Mouse (Mus musculus) brown adipose tissue, adult 24 weeks (tissue): ENCODE results near the gene Pdhb. TPM values are rescaled to one million over a fixed set of nuclear protein-coding genes. Genes with fewer than 3 reads are reported as not detected.
A peak's percentile ranks its signal among the peaks of the same experiment; 100 is the strongest.

Experiments used
- H3K27ac ChIP-seq: fragments of 200-500 bp; replicated peaks from 2 replicates; pipeline ENCODE4 v1.5.1; 2012; ENCODE audit warnings: low read depth, mild to moderate bottlenecking, low read length
- H3K4me1 ChIP-seq: fragments of 200-500 bp; 2 replicates; pipeline ENCODE4 v1.6.1; 2012; ENCODE audit warnings: low read length, mixed read lengths; ENCODE audit not compliant: control insufficient read depth, insufficient read depth, insufficient read length
- H3K4me3 ChIP-seq: fragments of 200-500 bp; 2 replicates; pipeline ENCODE4 v1.5.1; 2012; ENCODE audit warnings: low read depth, mild to moderate bottlenecking, low read length, moderate library complexity; ENCODE audit not compliant: insufficient read depth
- polyA plus RNA-seq: library from polyadenylated mRNA; stranded (reverse); fragments of >200 nt; gene quantifications from 2 replicates; pipeline ENCODE4 v1.2.4, GENCODE M21; 2012; ENCODE audit not compliant: missing spikeins, insufficient read depth, insufficient read length

The Pdhb gene
- 1,654 and 2,434 TPM in 2 replicates for polyA plus RNA-seq

GRCm38 (mm10) chr14:8172507-8173410, at the start of gene Pdhb:
TSS of gene Pdhb (minus strand) at chr14:8173025.
- no peaks in the 10 kb centered on the region for H3K4me1 ChIP-seq
- peak within 1 kb of the TSS; percentile 98 for H3K4me3 ChIP-seq
- peak within 1 kb of the TSS; percentile 81 for H3K27ac ChIP-seq

- Histone ChIP-seq H3K4me3 (no peak overlapping the region), H3K4me1 (no peaks in the 10 kb centered on the region), H3K27ac (no peak overlapping the region)
These were observed 49.7 kb upstream of the Pdhb start for GRCm38 (mm10) chr14:8222561-8222960.

- Histone ChIP-seq H3K4me1 (peaks cover 3% of the 10 kb centered on the region; the same call in 1 of the 2 replicates), H3K4me3 (no peak overlapping the region)
These were observed 48.1 kb upstream of the Pdhb start for GRCm38 (mm10) chr14:8220912-8221311.

GRCm38 (mm10) chr14:8220306-8220705, 47.5 kb upstream of the Pdhb start:
- H3K27ac ChIP-seq, result no peak overlapping the region

More at GRCm38 (mm10) chr14:8220912-8221311, 48.1 kb upstream of the Pdhb start:
- H3K27ac ChIP-seq, result no peak overlapping the region

GRCm38 (mm10) chr14:8219876-8220275, 47.1 kb upstream of the Pdhb start:
- H3K4me3 ChIP-seq, result no peak overlapping the region
- H3K4me1 ChIP-seq, result peaks cover 7% of the 10 kb centered on the region
- H3K27ac ChIP-seq, result no peak overlapping the region

More at GRCm38 (mm10) chr14:8220306-8220705, 47.5 kb upstream of the Pdhb start:
- Histone ChIP-seq H3K4me3 (no peak overlapping the region), H3K4me1 (peaks cover 5% of the 10 kb centered on the region)

GRCm38 (mm10) chr14:8218730-8219380, 46.0 kb upstream of the Pdhb start:
- Histone ChIP-seq H3K4me1 (peaks cover 7% of the 10 kb centered on the region), H3K4me3 (no peak overlapping the region), H3K27ac (no peak overlapping the region)

- peaks cover 7% of the 10 kb centered on the region for H3K4me1 ChIP-seq
- no peak overlapping the region for H3K4me3 ChIP-seq
- no peak overlapping the region for H3K27ac ChIP-seq
These were observed 45.4 kb upstream of the Pdhb start for GRCm38 (mm10) chr14:8218238-8218637.

- Histone ChIP-seq H3K4me1 (peaks cover 7% of the 10 kb centered on the region), H3K27ac (no peak overlapping the region), H3K4me3 (no peak overlapping the region)
These were observed 43.3 kb upstream of the Pdhb start for GRCm38 (mm10) chr14:8216100-8216499.

GRCm38 (mm10) chr14:8215208-8215778, 42.5 kb upstream of the Pdhb start:
- peaks cover 7% of the 10 kb centered on the region for H3K4me1 ChIP-seq
- H3K27ac ChIP-seq, result no peak overlapping the region
- peak overlapping the region; percentile 99 for H3K4me3 ChIP-seq

- Histone ChIP-seq H3K27ac (peak overlapping the region; percentile 79), H3K4me3 (peak overlapping the region; percentile 99), H3K4me1 (peaks cover 7% of the 10 kb centered on the region)
These were observed 41.7 kb upstream of the Pdhb start for GRCm38 (mm10) chr14:8214299-8215207.

GRCm38 (mm10) chr14:8213803-8214224, 41.0 kb upstream of the Pdhb start, which contains the start of gene Kctd6:
TSS of gene Kctd6 (plus strand) at chr14:8214140.
- H3K4me3 ChIP-seq, result peak within 1 kb of the TSS; percentile 99
- H3K4me1 ChIP-seq, result peaks cover 7% of the 10 kb centered on the region
- peak within 1 kb of the TSS; percentile 79 for H3K27ac ChIP-seq

- no peak overlapping the region for H3K27ac ChIP-seq
- peaks cover 7% of the 10 kb centered on the region for H3K4me1 ChIP-seq
- H3K4me3 ChIP-seq, result no peak overlapping the region
These were observed 40.2 kb upstream of the Pdhb start for GRCm38 (mm10) chr14:8212996-8213395.

GRCm38 (mm10) chr14:8209896-8210295, 37.1 kb upstream of the Pdhb start:
- Histone ChIP-seq H3K27ac (no peak overlapping the region), H3K4me3 (no peak overlapping the region), H3K4me1 (no peaks in the 10 kb centered on the region)

GRCm38 (mm10) chr14:8208876-8209275, 36.1 kb upstream of the Pdhb start:
- Histone ChIP-seq H3K4me1 (no peaks in the 10 kb centered on the region), H3K27ac (no peak overlapping the region), H3K4me3 (no peak overlapping the region)
